Mouse (Mus musculus) gastrocnemius, postnatal 14 days (tissue): ENCODE measurements around the gene Dnaaf1. TPM values are rescaled to one million over a fixed set of nuclear protein-coding genes. Genes with fewer than 3 reads are reported as not detected.

Experiments
- DNase-seq: peaks from one replicate; pipeline ENCODE4 v3.0.0; 2021; ENCODE audit warnings: mixed read lengths
- intact Hi-C: fragments of 180-260 bp; cut with DNase I; formaldehyde crosslinking; loops from one replicate; pipeline ENCODE4 v1.15.1; 2025; ENCODE audit warnings: low total_unique reads
- total RNA-seq, 2 experiments: library from RNA; stranded (reverse); gene quantifications; 2 replicates each; pipeline ENCODE4 v1.2.3; 2021

Dnaaf1 gene
- total RNA-seq, 2 experiments from 2014 or later: not detected

DNA sequence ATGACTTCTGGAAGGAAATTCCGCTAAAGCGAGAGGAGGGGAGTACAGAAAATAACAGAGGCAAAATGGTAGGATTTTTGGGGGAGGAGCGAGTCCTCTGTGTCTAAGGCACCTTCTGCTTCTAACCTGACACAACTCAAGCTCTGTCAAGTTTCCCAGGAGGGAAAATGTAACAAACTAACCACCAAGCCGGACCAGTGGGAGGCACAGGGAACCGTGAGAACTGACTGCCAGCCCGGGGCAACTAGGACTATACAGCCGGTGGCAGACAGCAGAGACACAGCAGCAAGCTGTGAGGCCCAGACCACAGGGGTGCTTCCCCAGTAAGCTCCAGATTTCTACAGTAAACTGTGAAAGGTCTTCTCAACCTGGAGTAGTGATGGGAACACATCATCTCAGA, 6.1 kb upstream of the Dnaaf1 start:
- no peak for DNase-seq
- intact Hi-C loops: no loop called here

- intact Hi-C loops: no loop called here
- DNase-seq: no peak
Measured at GRCm38 (mm10) chr8:119569881-119570280, 5.2 kb upstream of the Dnaaf1 start.

DNA sequence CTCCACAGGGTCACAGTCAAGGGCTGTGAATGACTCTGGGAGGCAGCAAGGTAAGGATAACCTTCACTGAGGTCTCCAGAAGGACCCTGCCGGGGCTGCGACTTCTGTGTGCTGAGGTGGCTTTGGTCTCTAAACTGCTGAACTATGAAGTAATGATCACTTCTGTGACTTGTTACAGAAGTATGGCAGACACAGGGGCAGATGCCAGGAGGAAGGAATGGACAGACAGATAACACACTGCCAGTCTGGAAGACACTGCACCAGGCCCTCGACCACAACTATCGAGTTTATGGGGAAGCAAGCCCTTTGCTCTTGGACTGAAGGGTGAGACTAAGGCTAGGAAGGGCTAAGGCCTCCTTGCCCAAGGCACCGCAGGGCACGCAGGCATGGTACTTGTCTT, 3.9 kb upstream of the Dnaaf1 start:
- intact Hi-C loops: no loop called here
- DNase-seq: no peak

- intact Hi-C loops: no loop called here
- DNase-seq: no peak
Measured at GRCm38 (mm10) chr8:119572411-119572810, 2.6 kb upstream of the Dnaaf1 start.

- intact Hi-C loops: no loop called here
- no peak for DNase-seq
Measured at GRCm38 (mm10) chr8:119575366-119575726, 311 bp downstream of the Dnaaf1 start.

DNA sequence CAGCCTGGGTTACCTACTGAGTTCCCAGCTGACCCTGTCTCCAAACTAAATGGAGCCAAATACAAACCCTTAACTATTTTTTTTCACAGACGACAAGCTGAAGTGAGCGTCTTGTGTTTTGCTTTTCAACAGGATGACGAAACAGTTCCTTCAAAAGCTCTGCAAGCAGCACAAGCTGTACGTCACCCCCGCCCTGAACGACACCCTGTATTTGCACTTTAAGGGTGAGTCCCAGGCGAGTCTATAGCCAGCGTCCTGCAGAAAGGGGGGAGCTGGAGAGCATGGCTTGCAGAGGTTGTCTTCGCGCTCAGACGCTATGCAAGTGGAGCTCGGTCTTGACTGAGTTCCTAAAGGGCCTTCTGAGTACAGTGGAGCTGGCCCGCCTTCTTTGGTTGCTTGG, 4.1 kb downstream of the Dnaaf1 start:
- DNase-seq: no peak
- intact Hi-C loops: no loop called here

- DNase-seq: no peak
- intact Hi-C loops: no loop called here
Measured at GRCm38 (mm10) chr8:119580441-119581161, 5.6 kb downstream of the Dnaaf1 start.

GRCm38 (mm10) chr8:119585901-119586300, 10.9 kb downstream of the Dnaaf1 start:
- intact Hi-C loops: no loop called here
- DNase-seq: no peak

- no peak for DNase-seq
- intact Hi-C loops: no loop called here
Measured at GRCm38 (mm10) chr8:119588321-119588720, 13.3 kb downstream of the Dnaaf1 start.

- DNase-seq: no peak
- intact Hi-C loops: no loop called here
Measured at GRCm38 (mm10) chr8:119588844-119589243, 13.8 kb downstream of the Dnaaf1 start.

GRCm38 (mm10) chr8:119590348-119590747, 15.3 kb downstream of the Dnaaf1 start:
- intact Hi-C loops: no loop called here
- no peak for DNase-seq

DNA sequence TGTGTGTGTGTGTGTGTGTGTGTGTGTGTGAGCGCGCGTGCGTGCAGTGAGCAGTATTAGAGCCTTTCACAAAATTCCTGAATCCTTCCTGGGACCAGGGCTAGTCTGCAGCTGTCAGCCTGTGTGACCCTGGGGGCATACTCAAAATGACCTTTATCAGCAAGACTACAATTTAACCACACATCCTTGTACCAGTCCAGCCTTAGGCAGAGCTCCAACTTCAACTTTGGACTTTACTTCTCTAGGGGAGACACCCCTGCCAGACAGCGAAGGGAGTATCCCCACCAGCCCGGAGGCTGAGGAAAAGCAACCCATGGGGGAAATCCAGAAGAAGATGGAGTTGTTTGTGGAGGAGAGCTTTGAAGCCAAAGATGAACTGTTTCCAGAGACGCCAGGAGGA, 16.4 kb downstream of the Dnaaf1 start:
- intact Hi-C loops: no loop called here
- no peak for DNase-seq

- intact Hi-C loops: loop anchor here (10.0 kb wide), 2 partner anchors 71 to 159 kb away; partner anchors contain the start of gene Necab2
- DNase-seq: no peak
Measured at GRCm38 (mm10) chr8:119603771-119604170, 28.7 kb downstream of the Dnaaf1 start.

DNA sequence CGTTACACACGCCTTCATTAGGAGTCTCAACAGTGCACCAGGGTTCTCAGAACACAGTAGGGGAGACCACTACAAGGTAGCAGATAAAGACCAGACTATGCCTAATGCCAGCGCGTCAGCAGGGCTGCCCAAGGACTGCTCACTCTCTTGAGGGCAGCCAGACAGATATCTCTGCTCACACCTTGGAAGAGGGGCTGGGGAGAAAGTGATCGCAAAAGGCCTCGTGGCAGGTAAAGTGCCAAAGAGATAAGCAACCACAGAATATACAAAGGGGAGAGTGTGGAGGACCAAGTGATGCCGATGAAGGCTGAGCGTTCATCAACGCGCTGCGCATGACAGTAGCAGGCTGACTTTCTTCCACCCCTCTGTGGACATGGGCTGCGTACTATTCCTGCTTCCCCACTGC, 29.4 kb downstream of the Dnaaf1 start:
- DNase-seq: no peak
- intact Hi-C loops: loop anchor here (10.0 kb wide), 2 partner anchors 70 to 160 kb away; partner anchors contain the start of gene Necab2

GRCm38 (mm10) chr8:119604996-119605395, 30.0 kb downstream of the Dnaaf1 start, which contains the start of gene Taf1c:
Taf1c (minus strand) TSS chr8:119605222.
- peak; percentile 94 for DNase-seq
- intact Hi-C loops: loop anchor here (10.0 kb wide), 2 partner anchors 70 to 160 kb away; partner anchors contain the start of gene Necab2

GRCm38 (mm10) chr8:119606224-119606623, 31.2 kb downstream of the Dnaaf1 start:
- intact Hi-C loops: loop anchor here (10.0 kb wide), 2 partner anchors 69 to 161 kb away; partner anchors contain the start of gene Necab2
- no peak for DNase-seq

DNA sequence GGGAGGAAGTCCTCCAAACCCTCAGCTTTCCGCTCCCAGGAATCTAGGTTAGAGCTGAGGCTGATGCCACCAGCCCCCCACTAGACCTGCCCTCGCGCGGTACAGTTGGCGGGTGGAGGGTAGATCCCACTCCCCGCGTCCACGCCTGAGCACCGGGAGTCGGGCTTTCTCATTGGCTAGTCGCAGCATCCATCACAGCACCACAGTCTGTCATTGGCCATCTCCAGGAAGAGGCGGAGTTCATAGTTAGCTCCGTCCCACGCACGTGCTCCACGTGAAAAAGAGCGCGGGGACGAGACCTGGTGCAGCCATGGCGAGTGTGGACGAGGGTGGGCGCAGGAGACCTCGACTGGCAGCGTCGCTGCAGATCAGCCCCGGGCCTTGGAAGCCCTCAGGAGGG, 37.4 kb downstream of the Dnaaf1 start, which contains the start of gene Adad2:
Gene Adad2, plus strand, starts transcription at position 277 of the 400 bp plus-strand sequence.
- intact Hi-C loops: no loop called here
- DNase-seq: no peak

DNA sequence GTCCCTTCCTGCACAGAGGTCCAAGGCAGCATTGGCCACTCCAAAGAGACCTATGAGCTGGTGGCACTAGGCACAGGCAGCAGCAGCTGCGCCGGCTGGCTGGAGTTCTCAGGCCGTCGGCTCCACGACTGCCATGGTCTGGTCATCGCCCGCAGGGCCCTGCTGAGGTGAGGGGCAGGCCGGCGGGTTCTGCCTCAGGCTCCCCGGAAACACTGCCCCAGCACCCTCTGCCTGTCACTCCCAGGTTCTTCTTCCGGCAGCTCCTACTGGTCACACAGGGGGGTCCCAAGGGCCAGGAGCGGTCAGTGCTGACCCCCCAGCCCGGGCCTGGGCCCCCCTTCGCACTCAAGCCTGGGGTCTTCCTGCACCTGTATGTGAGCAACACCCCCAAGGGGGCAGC, 40.1 kb downstream of the Dnaaf1 start:
- no peak for DNase-seq
- intact Hi-C loops: no loop called here

GRCm38 (mm10) chr8:119616358-119616757, 41.3 kb downstream of the Dnaaf1 start:
- no peak for DNase-seq
- intact Hi-C loops: no loop called here

GRCm38 (mm10) chr8:119616811-119617210, 41.8 kb downstream of the Dnaaf1 start:
- intact Hi-C loops: no loop called here

GRCm38 (mm10) chr8:119617586-119617985, 42.6 kb downstream of the Dnaaf1 start:
- intact Hi-C loops: no loop called here
- DNase-seq: no peak

More at GRCm38 (mm10) chr8:119616811-119617210, 41.8 kb downstream of the Dnaaf1 start:
- DNase-seq: no peak
